Mouse (Mus musculus): ENCODE measurements around the gene Olfr1039.

DNA sequence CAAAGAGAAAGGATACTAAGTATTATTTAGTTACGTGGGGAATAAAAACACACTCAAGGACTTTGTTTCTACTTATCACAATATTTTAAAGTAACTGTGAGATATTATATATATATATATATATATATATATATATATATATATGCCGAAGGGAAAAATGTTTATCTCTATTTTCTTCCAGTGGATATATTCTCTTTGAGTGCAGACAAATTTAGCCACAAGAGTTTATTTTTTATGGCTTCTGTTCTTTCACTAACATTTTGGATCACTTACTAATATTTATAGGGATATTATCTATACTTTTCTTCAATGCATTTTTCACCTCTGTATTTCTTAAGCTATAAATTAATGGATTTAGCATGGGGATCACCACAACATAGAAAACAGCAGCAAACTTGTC is 26.0 kb upstream of the Olfr1039 start, which contains the start of gene Olfr1042:
- TF ChIP-seq NELFE (IDR thresholded peaks at IDR 0.05; ENCODE audit: low read depth, low read length) (no peak), SIN3A (IDR thresholded peaks at IDR 0.05; ENCODE audit: low read length) (no peak), CTCF (conservative IDR thresholded peaks at IDR 0.05 in 1 of 2, IDR thresholded peaks at IDR 0.05 in 1 of 2; ENCODE audit: low read depth in 2 of 2, low read length in 2 of 2) (no peak), ETS1 (conservative IDR thresholded peaks at IDR 0.05; ENCODE audit: low read depth, low read length) (no peak), ZC3H11A (IDR thresholded peaks at IDR 0.05; ENCODE audit: low read depth, low read length) (no peak), MAFK (IDR thresholded peaks at IDR 0.05; ENCODE audit: insufficient replicate concordance, low read length) (no peak), POLR2A (IDR thresholded peaks at IDR 0.05; ENCODE audit: low read depth, low read length) (no peak), CHD1 (IDR thresholded peaks at IDR 0.05; ENCODE audit: low read depth, low read length) (no peak), EP300 (IDR thresholded peaks at IDR 0.05; ENCODE audit: low read length) (no peak), USF1 (IDR thresholded peaks at IDR 0.05; ENCODE audit: low read depth, low read length) (no peak), MEF2A (IDR thresholded peaks at IDR 0.05; ENCODE audit: borderline replicate concordance, low read depth, low read length) (no peak), IRF4 (IDR thresholded peaks at IDR 0.05; ENCODE audit: low read depth, low read length) (no peak), USF2 (conservative IDR thresholded peaks at IDR 0.05; ENCODE audit: low read depth, low read length) (no peak), ZKSCAN1 (IDR thresholded peaks at IDR 0.05; ENCODE audit: borderline replicate concordance, low read depth, low read length) (no peak)
